Mouse (Mus musculus): ENCODE results near the gene Pkd1. TPM values are rescaled to one million over a fixed set of nuclear protein-coding genes. Genes with fewer than 3 reads are reported as not detected.

Gene Pkd1
- total RNA-seq, 4 experiments from 2014 or later: 67.7 to 81.1 (median 77.3) TPM

DNA sequence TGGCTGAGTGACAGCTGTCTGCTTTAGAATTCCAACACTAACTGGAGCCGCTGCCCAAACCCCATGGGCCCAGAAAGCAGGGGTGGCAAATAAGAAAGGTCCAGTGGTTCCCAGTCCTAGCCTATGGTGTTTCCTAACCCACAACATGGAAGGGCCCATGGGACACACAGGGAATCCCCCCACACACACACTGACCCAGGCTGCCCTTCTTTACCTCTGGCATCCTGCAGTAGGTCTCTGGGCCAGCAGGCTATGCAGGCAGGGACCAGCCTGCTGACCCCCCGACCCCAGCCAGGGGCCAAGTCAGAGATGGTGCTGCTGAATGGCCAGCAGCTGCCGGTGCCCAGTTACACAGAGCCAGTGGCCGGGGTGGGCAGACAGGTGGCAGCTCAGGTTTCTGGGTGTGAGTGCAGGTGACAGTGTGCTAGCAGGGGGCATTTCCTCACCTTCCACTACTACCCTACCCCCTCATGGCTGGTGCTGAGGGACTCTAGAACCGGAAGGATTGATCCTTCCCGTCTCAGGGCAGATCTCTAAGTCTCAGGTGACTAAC, 93.2 kb downstream of the Pkd1 start:
- no peak for DNase-seq (ENCODE audit: low spot score in 2 of 2)

DNA sequence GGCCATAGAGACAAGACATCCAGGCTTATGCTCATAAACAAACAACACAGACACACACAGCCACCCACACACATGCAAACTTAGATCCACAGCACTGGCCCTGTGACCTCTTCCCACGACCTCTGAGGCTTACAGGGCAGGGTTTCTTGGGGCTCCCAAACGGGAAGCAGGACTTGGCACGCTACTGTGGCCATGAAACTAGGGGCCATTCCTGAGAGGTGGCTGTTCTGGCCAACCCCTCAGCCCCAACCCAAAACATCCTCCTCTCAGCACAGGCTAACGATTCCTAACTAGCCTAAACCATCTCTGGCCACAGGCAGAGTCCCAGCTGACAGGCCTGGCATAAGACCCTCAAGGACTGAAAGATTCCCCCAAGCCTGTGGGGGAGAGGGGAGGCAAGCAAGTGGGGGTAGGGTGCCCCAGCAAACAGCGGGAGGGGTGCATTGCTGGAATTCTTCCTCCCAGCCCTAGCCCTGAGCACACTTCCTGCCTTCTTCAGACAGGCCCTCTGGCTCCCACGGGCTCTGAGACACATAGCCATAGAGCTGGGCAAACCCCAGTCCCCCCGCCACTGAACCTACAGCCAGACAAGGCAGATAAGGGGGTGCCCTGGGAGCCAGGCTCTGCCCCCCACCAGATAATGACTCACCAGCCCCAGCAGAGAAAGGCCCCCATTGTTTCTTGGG, 94.5 kb downstream of the Pkd1 start:
- no peak for DNase-seq (ENCODE audit: low spot score in 2 of 2)

DNA sequence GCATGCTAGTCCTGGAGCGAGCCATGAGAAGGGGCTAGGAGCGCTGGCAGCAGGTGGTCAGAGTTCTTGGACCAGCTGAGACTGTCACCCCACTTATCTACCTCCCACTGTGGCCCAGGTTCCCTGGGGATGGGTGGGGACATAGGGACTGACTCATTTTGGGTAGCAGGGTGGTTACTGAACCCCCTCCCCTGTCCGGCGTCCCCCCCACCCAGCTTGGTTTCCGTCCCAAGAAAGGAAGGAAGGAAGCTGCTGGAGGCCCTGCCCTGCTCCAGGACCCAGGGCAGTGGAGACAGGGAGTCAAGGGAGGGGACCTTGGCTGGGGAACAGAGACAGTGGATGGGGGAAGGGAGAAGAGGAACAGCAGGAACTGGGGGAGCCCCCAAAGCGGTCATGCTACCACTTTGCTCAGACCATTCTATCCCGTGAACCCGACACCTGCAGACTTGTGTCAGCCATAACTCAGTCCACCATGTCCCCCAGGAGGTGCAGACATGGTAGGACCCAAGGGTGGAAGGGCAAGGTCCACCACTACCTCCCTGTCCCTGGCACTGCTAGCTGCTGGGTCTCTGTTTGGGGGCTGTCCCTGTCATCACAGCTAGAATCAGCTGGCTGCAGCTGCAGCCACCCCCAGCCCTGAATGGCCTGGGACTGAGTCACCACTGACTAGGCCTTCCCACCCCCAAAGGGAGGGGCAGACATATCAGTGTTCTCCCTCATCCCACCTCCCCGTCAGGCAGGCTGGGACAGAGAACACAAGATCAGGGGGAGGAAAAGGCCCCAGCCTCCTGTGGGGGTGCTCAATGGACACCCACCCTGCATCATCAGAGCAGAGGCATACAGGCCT, 95.5 kb downstream of the Pkd1 start:
- DNase-seq (ENCODE audit: low spot score in 2 of 2): no peak

DNA sequence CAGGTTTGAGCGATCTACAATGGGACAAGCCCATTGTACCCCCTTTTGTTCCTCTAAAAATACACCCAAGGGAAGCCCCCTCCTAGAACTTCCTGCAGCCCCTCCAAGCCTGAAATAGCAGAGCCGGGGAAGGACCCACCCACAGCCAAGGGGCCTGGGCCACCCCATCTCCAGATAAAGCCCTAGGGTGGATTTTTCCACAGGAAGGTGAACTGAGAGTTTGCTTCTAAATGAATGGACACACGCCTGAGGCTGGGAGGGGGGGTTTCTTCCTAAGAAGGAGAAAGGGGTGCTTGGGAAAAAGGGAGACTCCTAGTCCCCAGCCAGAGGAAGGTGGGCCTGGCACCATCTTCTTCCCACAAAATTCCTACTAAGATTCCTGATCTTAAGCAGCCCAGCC, 96.3 kb downstream of the Pkd1 start:
- DNase-seq (ENCODE audit: low spot score in 2 of 2): no peak

Small RNA genes lying within 50 kb of the gene (microRNA-seq; reads per million reads assigned to microRNA genes)
- gene Gm24589: 14.8 to 24.4 reads per million in 2 experiments

Other genes starting within 250 kb of the Pkd1 start
- gene Abca17, start 198.8 kb upstream of the Pkd1 start, total RNA-seq (2022): 1 to 10 TPM in 2 of 4 experiments, under 1 TPM in 2; 0.82 to 1.4 (median 1.1) TPM
- 10 to 100 TPM; 70.2 to 79.0 (median 72.0) TPM for gene Abca3, start 197.9 kb upstream of the Pkd1 start, total RNA-seq (2022)
- gene Rnps1, start 135.3 kb upstream of the Pkd1 start, total RNA-seq (2022): 100 to 1,000 TPM; 128 to 131 (median 129) TPM
- 10 to 100 TPM; 24.1 to 34.1 (median 31.1) TPM for gene Eci1, start 123.2 kb upstream of the Pkd1 start, total RNA-seq (2022)
- gene Dnase1l2, start 106.7 kb upstream of the Pkd1 start, total RNA-seq (2022): 1 to 10 TPM; 3.7 to 6.9 (median 5.1) TPM
- gene E4f1, start 79.5 kb upstream of the Pkd1 start, total RNA-seq (2022): 10 to 100 TPM; 32.3 to 36.2 (median 34.5) TPM
- 10 to 100 TPM; 59.0 to 68.7 (median 63.8) TPM for gene Pgp, start 79.4 kb upstream of the Pkd1 start, total RNA-seq (2022)
- gene Bricd5, start 76.0 kb upstream of the Pkd1 start, total RNA-seq (2022): 1 to 10 TPM; 1.6 to 2.4 (median 1.8) TPM
- 10 to 100 TPM; 29.2 to 39.0 (median 35.4) TPM for gene Mlst8, start 70.8 kb upstream of the Pkd1 start, total RNA-seq (2022)
- 100 to 1,000 TPM; 119 to 135 (median 127) TPM for gene Caskin1, start 61.2 kb upstream of the Pkd1 start, total RNA-seq (2022)
- gene Traf7, start 21.9 kb upstream of the Pkd1 start, total RNA-seq (2022): 10 to 100 TPM; 78.0 to 85.3 (median 83.4) TPM
- 10 to 100 TPM; 41.3 to 54.4 (median 48.4) TPM for gene Rab26, start 15.6 kb upstream of the Pkd1 start, total RNA-seq (2022)
- gene Tsc2, start 82.8 kb downstream of the Pkd1 start, total RNA-seq (2022): 100 to 1,000 TPM; 123 to 148 (median 137) TPM
- gene Nthl1, start 82.8 kb downstream of the Pkd1 start, total RNA-seq (2022): 1 to 10 TPM; 5.7 to 7.0 (median 6.1) TPM
- gene Slc9a3r2, start 100.5 kb downstream of the Pkd1 start, total RNA-seq (2022): 10 to 100 TPM; 41.0 to 47.7 (median 42.0) TPM
- gene Npw, start 108.6 kb downstream of the Pkd1 start, total RNA-seq (2022): under 1 TPM in 1 of 4 experiments, not detected in 3; 0.63 TPM
- 10 to 100 TPM; 30.4 to 40.9 (median 36.1) TPM for gene Zfp598, start 119.9 kb downstream of the Pkd1 start, total RNA-seq (2022)
- gene Syngr3, start 140.1 kb downstream of the Pkd1 start, total RNA-seq (2022): 100 to 1,000 TPM; 163 to 176 (median 164) TPM
- 10 to 100 TPM; 17.6 to 19.2 (median 18.0) TPM for gene Gfer, start 146.3 kb downstream of the Pkd1 start, total RNA-seq (2022)
- gene Noxo1, start 146.4 kb downstream of the Pkd1 start, total RNA-seq (2022): 1 to 10 TPM; 2.8 to 5.9 (median 3.0) TPM
- gene Tbl3, start 157.8 kb downstream of the Pkd1 start, total RNA-seq (2022): 10 to 100 TPM; 23.4 to 29.7 (median 25.6) TPM
- gene Rnf151, start 168.2 kb downstream of the Pkd1 start, total RNA-seq (2022): under 1 TPM in 1 of 4 experiments, not detected in 3; 0.37 TPM
- 100 to 1,000 TPM; 270 to 312 (median 290) TPM for gene Rps2, start 168.3 kb downstream of the Pkd1 start, total RNA-seq (2022)
- 100 to 1,000 TPM; 208 to 258 (median 238) TPM for gene Ndufb10, start 174.6 kb downstream of the Pkd1 start, total RNA-seq (2022)
- gene Rpl3l, start 178.0 kb downstream of the Pkd1 start, total RNA-seq (2022): under 1 TPM; 0.36 to 0.94 (median 0.43) TPM
- gene Msrb1, start 186.8 kb downstream of the Pkd1 start, total RNA-seq (2022): 10 to 100 TPM; 41.4 to 52.7 (median 44.7) TPM
- gene Hs3st6, start 203.2 kb downstream of the Pkd1 start, total RNA-seq (2022): under 1 TPM; 0.51 to 0.65 (median 0.55) TPM